In the genomic region with DNA sequence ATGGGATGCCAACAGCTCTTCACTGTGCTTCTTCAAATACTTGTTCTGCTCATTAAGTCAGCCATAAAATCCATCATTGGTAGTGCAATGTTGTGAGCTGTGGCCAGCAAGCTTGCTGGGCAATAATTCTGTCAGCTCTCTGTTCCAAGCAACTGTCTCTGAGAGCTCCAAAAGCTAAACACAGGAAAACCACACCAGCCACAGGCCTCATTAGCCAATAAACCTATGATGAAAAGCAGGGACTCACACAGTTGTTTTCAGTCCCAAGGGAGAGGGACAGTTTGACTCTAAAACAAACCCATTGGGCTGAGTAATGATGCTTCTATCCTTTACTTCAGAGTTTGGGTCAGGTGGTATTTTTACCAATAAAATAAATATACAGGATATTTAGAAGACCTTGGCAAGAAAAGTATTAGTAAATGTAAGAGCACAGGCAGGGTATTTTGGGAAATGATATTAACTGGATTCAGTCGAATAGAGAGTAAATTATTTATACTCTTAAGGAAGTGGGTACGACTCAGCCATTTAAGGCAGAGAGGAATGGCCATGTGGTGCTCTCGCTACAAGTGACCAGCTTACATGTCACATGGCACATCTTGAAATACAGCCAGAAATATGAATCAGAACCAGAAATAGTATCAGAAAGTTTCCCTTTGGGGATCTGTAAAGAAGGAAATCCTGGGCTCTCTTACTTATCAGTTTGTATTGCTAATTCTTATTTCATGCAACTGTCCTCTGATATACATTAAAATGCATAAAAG, we compare ENCODE assay signal across 22 mouse cellular contexts.
A peak's percentile ranks its signal among the peaks of the same experiment; 100 is the strongest.
DNase-seq lines count a peak whose midpoint lies in the region; ATAC-seq lines count a peak whose summit lies in the region.
"Had no signal": no experiment of that assay in that cellular context is flagged by ENCODE, and none has a peak within 500 bp of the region (broad histone marks: within the 10 kb centered on the region; RNA-seq: fewer than 3 reads in every experiment).

No protein-coding gene starts in this region.

- ATAC-seq in forebrain, embryonic 14.5 days: no peak
- ATAC-seq: forebrain, embryonic 15.5 days had no signal

- no peak overlapping the region for H3K9ac ChIP-seq in forebrain, embryonic 14.5 days (ENCODE audit: low read length)
- H3K9ac ChIP-seq: forebrain, embryonic 15.5 days; hindbrain, embryonic 12.5 days; kidney, embryonic 15.5 days; limb, embryonic 13.5 days; liver, embryonic 13.5 days; lung, embryonic 14.5 days; midbrain, embryonic 12.5 days; neural tube, embryonic 13.5 days; stomach, embryonic 15.5 days had no signal

- intact Hi-C loops in heart, postnatal 10 days (cut with DNase I): no loop called here

- WGBS in forebrain, embryonic 14.5 days: 83% methylated on average over 3 of the region's 3 CpGs

- DNase-seq in heart, adult 11 months: peak; percentile 78
- no peak for DNase-seq in heart, postnatal 10 days
- peak; percentile 2 for DNase-seq in urinary bladder, postnatal 14 days (ENCODE audit: low spot score)
- DNase-seq in urinary bladder, postnatal 4 days (ENCODE audit: low spot score in 2 of 2): no peak
- DNase-seq in fibroblast of lung, adult 2 months (ENCODE audit: low read depth): peak; percentile 34
- peak; percentile 3 for DNase-seq in skeletal muscle tissue, adult 2 months (ENCODE audit: low read depth, low spot score)
- no peak for DNase-seq in frontal cortex, postnatal 25 days (ENCODE audit: low spot score in 2 of 2)
- DNase-seq in forebrain, embryonic 14.5 days (ENCODE audit: low spot score): no peak
- DNase-seq: B cell, adult 2 months; cerebellum, adult 2 months; gastrocnemius, postnatal 10 days; heart, adult 2 months; liver, embryonic 13.5 days; lung, embryonic 14.5 days had no signal

- no peaks in the 10 kb centered on the region for H3K27me3 ChIP-seq in forebrain, embryonic 14.5 days (replicated peaks; ENCODE audit: control insufficient read depth, insufficient read depth, low read length)
- H3K27me3 ChIP-seq: forebrain, embryonic 15.5 days; liver, embryonic 13.5 days; stomach, embryonic 15.5 days had no signal

- no peaks in the 10 kb centered on the region for H3K9me3 ChIP-seq in forebrain, embryonic 14.5 days (replicated peaks; ENCODE audit: control insufficient read depth, low read length)
- H3K9me3 ChIP-seq: forebrain, embryonic 15.5 days; hindbrain, embryonic 12.5 days; kidney, embryonic 15.5 days; limb, embryonic 13.5 days; liver, embryonic 13.5 days; midbrain, embryonic 12.5 days; neural tube, embryonic 13.5 days; stomach, embryonic 15.5 days had no signal

- H3K36me3 ChIP-seq in forebrain, embryonic 14.5 days (ENCODE audit: control insufficient read depth, insufficient read depth, low read length): no peaks in the 10 kb centered on the region
- H3K36me3 ChIP-seq: forebrain, embryonic 15.5 days; hindbrain, embryonic 12.5 days; kidney, embryonic 15.5 days; limb, embryonic 13.5 days; liver, embryonic 13.5 days; midbrain, embryonic 12.5 days; neural tube, embryonic 13.5 days; stomach, embryonic 15.5 days had no signal

- no peaks in the 10 kb centered on the region for H3K4me1 ChIP-seq in forebrain, embryonic 14.5 days (ENCODE audit: control insufficient read depth, insufficient read depth, low read length)
- H3K4me1 ChIP-seq: forebrain, embryonic 15.5 days; hindbrain, embryonic 12.5 days; kidney, embryonic 15.5 days; limb, embryonic 13.5 days; liver, embryonic 13.5 days; midbrain, embryonic 12.5 days; neural tube, embryonic 13.5 days; stomach, embryonic 15.5 days had no signal

- no peak overlapping the region for H3K4me3 ChIP-seq in forebrain, embryonic 14.5 days (ENCODE audit: low read depth, low read length)
- H3K4me3 ChIP-seq: forebrain, embryonic 15.5 days; heart, adult 2 months; hindbrain, embryonic 12.5 days; kidney, embryonic 15.5 days; limb, embryonic 13.5 days; liver, embryonic 13.5 days; midbrain, embryonic 12.5 days; neural tube, embryonic 13.5 days; stomach, embryonic 15.5 days had no signal

- H3K27ac ChIP-seq in forebrain, embryonic 14.5 days (ENCODE audit: low read depth, low read length): no peak overlapping the region
- H3K27ac ChIP-seq: forebrain, embryonic 15.5 days; heart, adult 2 months; hindbrain, embryonic 12.5 days; kidney, embryonic 15.5 days; limb, embryonic 13.5 days; liver, embryonic 13.5 days; macrophage; midbrain, embryonic 12.5 days; neural tube, embryonic 13.5 days; stomach, embryonic 15.5 days had no signal

- no peak overlapping the region for H3K4me2 ChIP-seq in forebrain, embryonic 14.5 days (ENCODE audit: low read length)
- H3K4me2 ChIP-seq: forebrain, embryonic 15.5 days; hindbrain, embryonic 12.5 days; kidney, embryonic 15.5 days; limb, embryonic 13.5 days; liver, embryonic 13.5 days; lung, embryonic 14.5 days; midbrain, embryonic 12.5 days; neural tube, embryonic 13.5 days; stomach, embryonic 15.5 days had no signal

Comparison
In these comparisons a context has a peak if more than half of its experiments do, and no peak if none do; other contexts are left out.
1. DNase-seq: peak in heart, adult 11 months (single experiment), urinary bladder, postnatal 14 days (single experiment), fibroblast of lung, adult 2 months (single experiment) and skeletal muscle tissue, adult 2 months (single experiment); none in heart, postnatal 10 days (0 of 2), urinary bladder, postnatal 4 days (0 of 2), frontal cortex, postnatal 25 days (0 of 2) and forebrain, embryonic 14.5 days (single experiment).